Mouse (Mus musculus): ENCODE data around the gene Ccdc134.

Gene Ccdc134

GRCm38 (mm10) chr15:82166240-82167100 is 38.7 kb downstream of the Ccdc134 start:
- in situ Hi-C loops (cut with MboI; ENCODE audit: unreplicated experiment in 2 of 2): no loop called here

GRCm38 (mm10) chr15:82167201-82168168 is 39.8 kb downstream of the Ccdc134 start:
- in situ Hi-C loops (cut with MboI; ENCODE audit: unreplicated experiment in 2 of 2): no loop called here

DNA sequence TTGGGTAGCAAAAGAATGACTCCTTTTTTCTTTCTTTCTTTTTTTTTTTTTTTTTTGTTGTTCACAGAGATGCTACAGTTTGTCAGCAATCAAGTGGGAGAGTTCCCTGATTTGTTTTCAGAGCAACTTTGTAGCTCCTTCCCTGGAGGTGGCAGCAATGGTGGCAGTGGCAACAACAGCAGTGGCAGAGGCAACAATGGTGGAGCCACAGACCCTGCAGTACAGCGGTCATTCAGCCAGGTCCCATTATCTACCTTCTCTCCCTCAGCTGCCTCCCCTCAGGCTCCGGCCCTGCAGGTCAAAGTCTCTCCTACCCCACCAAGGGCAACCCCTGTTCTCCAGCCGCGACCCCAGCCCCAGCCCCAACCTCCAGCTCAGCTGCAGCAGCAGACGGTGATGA is 41.9 kb downstream of the Ccdc134 start:
- in situ Hi-C loops (cut with MboI; ENCODE audit: unreplicated experiment in 2 of 2): loop anchor here in 1 of 2 experiments (5.0 kb wide), 1 partner anchor 37 kb away; no protein-coding TSS in a partner anchor

- in situ Hi-C loops (cut with MboI; ENCODE audit: unreplicated experiment in 2 of 2): loop anchor here in 1 of 2 experiments (5.0 kb wide), 1 partner anchor 38 kb away; no protein-coding TSS in a partner anchor
Measured at GRCm38 (mm10) chr15:82170437-82171377, 43.0 kb downstream of the Ccdc134 start.

GRCm38 (mm10) chr15:82172648-82173047 is 44.9 kb downstream of the Ccdc134 start:
- in situ Hi-C loops (cut with MboI; ENCODE audit: unreplicated experiment in 2 of 2): loop anchor here in 1 of 2 experiments (5.0 kb wide), 1 partner anchor 40 kb away; no protein-coding TSS in a partner anchor

DNA sequence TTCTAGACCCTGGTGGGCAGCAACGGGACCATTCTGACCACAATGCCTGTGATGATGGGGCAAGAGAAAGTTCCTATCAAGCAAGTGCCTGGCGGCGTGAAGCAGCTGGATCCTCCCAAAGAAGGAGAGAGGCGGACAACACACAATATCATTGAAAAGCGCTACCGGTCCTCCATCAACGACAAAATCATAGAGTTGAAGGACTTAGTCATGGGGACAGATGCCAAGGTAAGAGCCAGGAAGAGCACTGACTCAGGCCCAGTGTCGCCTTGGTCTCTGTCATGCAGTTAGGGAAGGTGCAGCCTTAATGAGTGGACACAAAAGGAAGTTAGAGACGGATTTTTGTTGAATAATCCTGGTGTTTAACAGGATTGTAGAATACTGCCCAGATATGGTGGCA is 47.4 kb downstream of the Ccdc134 start:
- in situ Hi-C loops (cut with MboI; ENCODE audit: unreplicated experiment in 2 of 2): no loop called here

DNA sequence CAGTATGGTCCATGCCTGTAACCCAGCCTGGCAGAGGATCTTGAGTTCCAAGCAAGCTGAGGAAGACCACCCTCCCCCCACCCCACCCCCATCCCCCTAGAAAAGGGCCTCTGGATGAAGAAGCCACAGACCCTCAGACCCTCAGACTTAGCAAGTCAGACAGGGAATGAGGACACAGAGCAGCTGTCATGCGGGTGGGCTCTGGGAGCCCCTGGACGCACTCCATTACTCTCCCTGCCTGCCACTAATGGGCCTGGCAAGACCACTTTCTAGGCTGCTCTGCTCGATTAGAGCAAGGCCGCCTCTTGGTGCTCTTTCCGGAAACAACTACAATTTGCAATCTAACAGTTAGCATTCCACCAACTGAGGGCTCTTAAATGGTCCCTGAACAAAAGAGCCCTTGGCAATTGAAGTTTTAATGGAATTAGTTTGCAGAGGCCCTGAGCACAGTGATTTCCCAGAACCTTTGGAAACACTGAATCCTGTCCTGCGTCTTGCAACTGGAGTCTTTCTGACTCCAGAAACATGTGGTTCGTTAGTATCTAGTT is 50.1 kb downstream of the Ccdc134 start:
- in situ Hi-C loops (cut with MboI; ENCODE audit: unreplicated experiment in 2 of 2): no loop called here

DNA sequence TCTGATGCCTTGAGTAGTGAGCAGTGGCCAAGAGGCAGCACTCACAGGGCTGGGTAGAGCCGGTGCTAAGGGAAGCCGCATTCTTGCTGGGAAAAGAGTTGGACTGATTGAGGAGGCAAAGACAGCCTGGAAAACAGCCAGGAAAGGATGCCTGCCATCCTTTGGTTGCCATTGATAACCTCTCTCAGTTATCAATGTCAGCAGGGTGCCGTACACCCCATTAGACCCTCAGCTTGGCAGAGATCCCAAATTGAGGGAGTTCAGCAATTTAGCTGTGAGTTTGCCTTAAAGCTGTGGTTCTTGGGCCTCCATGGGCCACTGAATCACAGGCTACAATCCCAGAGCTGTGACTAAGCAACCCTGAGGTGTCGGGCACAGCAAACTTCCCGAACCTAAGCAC is 53.4 kb downstream of the Ccdc134 start:
- in situ Hi-C loops (cut with MboI; ENCODE audit: unreplicated experiment in 2 of 2): no loop called here

GRCm38 (mm10) chr15:82182311-82182710 is 54.6 kb downstream of the Ccdc134 start:
- in situ Hi-C loops (cut with MboI; ENCODE audit: unreplicated experiment in 2 of 2): no loop called here

DNA sequence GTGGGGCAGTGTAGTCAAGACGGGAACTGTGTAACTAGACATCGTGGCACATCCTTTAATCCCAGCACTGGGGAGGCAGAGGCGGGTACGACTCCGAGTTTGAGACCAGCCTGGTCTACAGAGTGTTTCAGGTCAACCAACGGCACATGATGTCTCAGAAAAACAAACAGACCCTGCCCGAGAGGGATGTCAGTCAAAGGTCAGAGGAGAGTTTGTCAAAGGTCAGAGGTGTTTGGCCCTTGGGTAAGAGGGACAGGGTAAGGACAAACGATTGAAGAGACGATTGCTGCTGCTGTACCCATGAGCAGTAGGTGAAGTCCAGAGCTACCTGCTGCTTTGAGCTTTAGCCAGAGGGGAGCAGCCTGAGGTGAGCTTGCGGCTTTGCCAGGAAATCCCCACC is 55.9 kb downstream of the Ccdc134 start:
- in situ Hi-C loops (cut with MboI; ENCODE audit: unreplicated experiment in 2 of 2): no loop called here

DNA sequence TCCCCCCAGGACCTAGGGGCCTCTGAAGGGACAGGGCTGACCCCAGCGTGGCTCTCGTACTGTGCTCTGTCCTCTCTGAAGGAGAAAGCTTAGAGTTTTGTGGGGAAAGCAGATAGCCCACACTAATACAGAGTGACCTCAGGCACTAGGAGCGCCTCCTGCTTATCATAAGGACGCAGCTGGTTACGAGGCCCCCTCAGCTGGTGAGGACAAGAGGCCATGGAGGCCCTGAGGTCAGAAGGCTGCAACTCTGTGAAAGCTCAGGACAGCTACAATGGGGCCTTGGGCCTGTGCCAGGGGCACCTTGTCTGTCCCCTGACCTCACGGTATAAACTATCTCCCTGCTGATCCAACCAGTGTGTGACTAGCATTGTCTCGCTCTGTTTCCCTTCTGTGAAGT is 56.5 kb downstream of the Ccdc134 start:
- in situ Hi-C loops (cut with MboI; ENCODE audit: unreplicated experiment in 2 of 2): no loop called here

DNA sequence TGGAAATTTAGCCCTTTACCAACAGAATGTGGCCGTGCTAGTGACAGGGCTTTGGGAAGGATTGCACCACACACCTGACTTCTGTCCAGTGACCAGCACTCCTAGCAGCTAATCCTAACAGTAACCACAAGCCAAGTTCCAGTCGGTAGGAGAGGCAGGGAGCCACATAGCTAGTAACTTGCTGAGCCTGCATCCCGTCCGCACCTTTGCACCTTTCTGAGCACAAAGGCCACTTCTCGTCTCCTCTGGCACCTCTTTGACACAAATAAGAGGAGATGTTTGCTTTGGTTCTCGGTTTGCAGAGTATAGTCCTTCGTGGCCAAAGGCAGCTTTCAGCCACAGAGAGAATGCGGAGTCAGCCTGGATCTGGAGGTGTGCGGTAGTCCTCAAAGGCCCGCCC is 56.9 kb downstream of the Ccdc134 start:
- in situ Hi-C loops (cut with MboI; ENCODE audit: unreplicated experiment in 2 of 2): loop anchor here (5.0 kb wide), 2 partner anchors 38 to 43 kb away; partner anchors contain the start of gene Tnfrsf13c (in 1 of the 2)

DNA sequence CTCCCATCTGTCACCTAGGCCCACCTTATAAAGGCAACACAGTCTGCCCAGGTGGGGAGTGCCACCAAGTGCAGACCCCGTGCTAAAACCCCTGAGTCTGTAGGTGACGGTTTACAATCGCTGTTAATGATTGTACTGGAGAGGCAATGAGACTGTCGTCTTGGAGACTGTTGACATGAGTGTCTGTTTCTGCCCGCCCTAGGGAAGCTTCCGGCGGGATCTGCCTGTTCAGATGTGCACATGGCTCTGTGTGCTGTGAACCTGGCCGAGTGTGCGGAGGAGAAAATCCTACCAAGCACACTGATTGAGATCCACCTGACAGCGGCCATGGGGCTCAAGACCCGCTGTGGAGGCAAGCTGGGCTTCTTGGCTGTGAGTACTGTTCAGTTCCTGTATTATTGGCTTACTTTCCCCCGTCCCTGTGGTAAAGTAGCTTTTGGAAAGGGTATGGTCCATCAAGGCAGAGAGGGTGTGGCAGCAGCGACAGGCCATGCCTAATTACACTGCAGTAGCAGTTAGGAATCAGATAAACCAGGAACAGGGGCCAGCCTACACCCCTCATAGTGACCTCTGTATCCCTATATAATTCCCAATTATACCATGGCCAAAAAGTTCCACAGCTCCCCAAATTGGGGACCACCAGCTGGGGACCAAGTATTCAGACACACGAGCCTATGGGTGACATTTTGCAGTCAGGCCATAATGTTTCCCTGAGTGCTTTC is 57.5 kb downstream of the Ccdc134 start:
- in situ Hi-C loops (cut with MboI; ENCODE audit: unreplicated experiment in 2 of 2): loop anchor here (5.0 kb wide), 2 partner anchors 37 to 42 kb away; partner anchors contain the start of gene Tnfrsf13c (in 1 of the 2)

DNA sequence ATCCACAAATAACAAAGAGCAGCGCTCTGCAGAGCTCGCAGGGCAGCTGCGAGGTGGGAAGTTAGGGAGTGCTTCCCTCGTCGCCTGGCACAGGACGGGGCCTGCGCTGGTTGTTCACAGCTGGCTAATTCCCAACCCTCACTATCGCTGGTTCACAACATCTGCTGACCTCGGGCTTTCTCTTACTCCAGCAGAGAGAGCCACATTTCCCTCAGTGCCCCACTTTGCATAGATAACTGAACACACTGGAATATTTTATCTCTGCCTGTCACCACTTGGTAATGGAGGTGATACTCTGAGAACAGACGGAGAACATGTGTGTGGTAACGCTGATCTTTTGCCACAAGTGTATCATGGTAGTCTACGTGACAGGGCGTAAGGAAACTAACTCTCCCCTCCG is 58.4 kb downstream of the Ccdc134 start:
- in situ Hi-C loops (cut with MboI; ENCODE audit: unreplicated experiment in 2 of 2): loop anchor here (5.0 kb wide), 2 partner anchors 36 to 41 kb away; partner anchors contain the start of gene Tnfrsf13c (in 1 of the 2)

GRCm38 (mm10) chr15:82186931-82187330 is 59.2 kb downstream of the Ccdc134 start:
- in situ Hi-C loops (cut with MboI; ENCODE audit: unreplicated experiment in 2 of 2): loop anchor here (5.0 kb wide), 2 partner anchors 35 to 40 kb away; partner anchors contain the start of gene Tnfrsf13c (in 1 of the 2)

GRCm38 (mm10) chr15:82187401-82187800 is 59.7 kb downstream of the Ccdc134 start:
- in situ Hi-C loops (cut with MboI; ENCODE audit: unreplicated experiment in 2 of 2): loop anchor here (5.0 kb wide), 2 partner anchors 35 to 40 kb away; partner anchors contain the start of gene Tnfrsf13c (in 1 of the 2)

GRCm38 (mm10) chr15:82187924-82188323 is 60.2 kb downstream of the Ccdc134 start:
- in situ Hi-C loops (cut with MboI; ENCODE audit: unreplicated experiment in 2 of 2): loop anchor here (5.0 kb wide), 2 partner anchors 34 to 39 kb away; partner anchors contain the start of gene Tnfrsf13c (in 1 of the 2)

Measured in v-Abl transformed pro-B cells (cell line).